Mouse (Mus musculus): Measurements from ENCODE around the gene Kcnn1.

The Kcnn1 gene

GRCm38 (mm10) chr8:70893656-70894384 is 30.8 kb upstream of the Kcnn1 start:
- peak; percentile 74 for DNase-seq (ENCODE audit: low read depth, low spot score)

- peak; percentile 30 for DNase-seq (ENCODE audit: low read depth, low spot score)
These were observed 30.0 kb upstream of the Kcnn1 start for GRCm38 (mm10) chr8:70892896-70893655.

- DNase-seq (ENCODE audit: low read depth, low spot score), result peak; percentile 24
These were observed 29.2 kb upstream of the Kcnn1 start, which contains the start of gene Slc5a5 for GRCm38 (mm10) chr8:70892022-70892895. Gene Slc5a5 (minus strand): TSS chr8:70892757.

- DNase-seq (ENCODE audit: low read depth, low spot score), result no peak
These were observed 28.3 kb upstream of the Kcnn1 start for GRCm38 (mm10) chr8:70891356-70891755.

- DNase-seq (ENCODE audit: low read depth, low spot score), result no peak
These were observed 27.6 kb upstream of the Kcnn1 start for GRCm38 (mm10) chr8:70890656-70891055.

- no peak for DNase-seq (ENCODE audit: low read depth, low spot score)
These were observed 24.6 kb upstream of the Kcnn1 start for GRCm38 (mm10) chr8:70887669-70888068.

GRCm38 (mm10) chr8:70885612-70886011 is 22.6 kb upstream of the Kcnn1 start:
- peak; percentile 46 for DNase-seq (ENCODE audit: low read depth, low spot score)

GRCm38 (mm10) chr8:70884683-70885082 is 21.6 kb upstream of the Kcnn1 start:
- DNase-seq (ENCODE audit: low read depth, low spot score), result no peak

- no peak for DNase-seq (ENCODE audit: low read depth, low spot score)
These were observed 21.1 kb upstream of the Kcnn1 start for GRCm38 (mm10) chr8:70884186-70884585.

- DNase-seq (ENCODE audit: low read depth, low spot score), result no peak
These were observed 17.5 kb upstream of the Kcnn1 start for GRCm38 (mm10) chr8:70880546-70880945.

- no peak for DNase-seq (ENCODE audit: low read depth, low spot score)
These were observed 17.1 kb upstream of the Kcnn1 start for GRCm38 (mm10) chr8:70880126-70880525.

- DNase-seq (ENCODE audit: low read depth, low spot score), result no peak
These were observed 16.4 kb upstream of the Kcnn1 start for GRCm38 (mm10) chr8:70879500-70879899.

- no peak for DNase-seq (ENCODE audit: low read depth, low spot score)
These were observed 15.1 kb upstream of the Kcnn1 start for GRCm38 (mm10) chr8:70878178-70878577.

- DNase-seq (ENCODE audit: low read depth, low spot score), result no peak
These were observed 13.3 kb upstream of the Kcnn1 start for GRCm38 (mm10) chr8:70876382-70876781.

- no peak for DNase-seq (ENCODE audit: low read depth, low spot score)
These were observed 11.4 kb upstream of the Kcnn1 start for GRCm38 (mm10) chr8:70874441-70874840.

GRCm38 (mm10) chr8:70873364-70873985 is 10.4 kb upstream of the Kcnn1 start, which contains the start of gene Ccdc124:
Gene Ccdc124 (minus strand): TSS chr8:70873935.
- DNase-seq (ENCODE audit: low read depth, low spot score), result peak; percentile 97

- no peak for DNase-seq (ENCODE audit: low read depth, low spot score)
These were observed 9.7 kb upstream of the Kcnn1 start for GRCm38 (mm10) chr8:70872643-70873363.

GRCm38 (mm10) chr8:70871195-70871807 is 8.2 kb upstream of the Kcnn1 start:
- DNase-seq (ENCODE audit: low read depth, low spot score), result no peak

- DNase-seq (ENCODE audit: low read depth, low spot score), result peak; percentile 90
These were observed 6.6 kb upstream of the Kcnn1 start for GRCm38 (mm10) chr8:70869601-70870041.

- DNase-seq (ENCODE audit: low read depth, low spot score), result no peak
These were observed 6.1 kb upstream of the Kcnn1 start for GRCm38 (mm10) chr8:70869199-70869571.
